Mouse (Mus musculus) midbrain, embryonic 11.5 days (tissue): ENCODE data around the gene Kitl. TPM values are rescaled to one million over a fixed set of nuclear protein-coding genes. Genes with fewer than 3 reads are reported as not detected.

Source experiments
- ATAC-seq: fragments of 200-750 bp; cut with Nextera tagmentation; 2 replicates; pipeline ENCODE4 v1.8.0; 2017; ENCODE audit warnings: moderate TSS enrichment, moderate library complexity; ENCODE audit not compliant: low FRiP score
- DNase-seq: peaks from one replicate; pipeline ENCODE4 v3.0.0; 2015; ENCODE audit warnings: low spot score; ENCODE audit errors: missing footprints
- H3K27ac ChIP-seq: fragments of 300-500 bp; sonication (generic); 2 replicates; pipeline ENCODE4 v1.5.1; 2014; ENCODE audit warnings: low read depth, low read length
- H3K27me3 ChIP-seq: fragments of 300-500 bp; sonication (generic); 2 replicates; pipeline ENCODE4 v1.6.1; 2014; ENCODE audit warnings: mild to moderate bottlenecking, low read length, moderate library complexity, mixed read lengths; ENCODE audit not compliant: control insufficient read depth, insufficient read depth
- H3K36me3 ChIP-seq: fragments of 300-500 bp; sonication (generic); 2 replicates; pipeline ENCODE4 v1.6.1; 2014; ENCODE audit warnings: mild to moderate bottlenecking, low read length, moderate library complexity, mixed read lengths; ENCODE audit not compliant: control insufficient read depth, insufficient read depth
- H3K4me1 ChIP-seq: fragments of 300-500 bp; sonication (generic); 2 replicates; pipeline ENCODE4 v1.6.1; 2014; ENCODE audit warnings: low read length; ENCODE audit not compliant: control insufficient read depth, insufficient read depth
- H3K4me2 ChIP-seq: fragments of 300-500 bp; sonication (generic); 2 replicates; pipeline ENCODE4 v1.6.1; 2014; ENCODE audit warnings: mild to moderate bottlenecking, moderate library complexity
- H3K4me3 ChIP-seq: fragments of 300-500 bp; sonication (generic); 2 replicates; pipeline ENCODE4 v1.5.1; 2014; ENCODE audit warnings: low read depth, low read length
- H3K9ac ChIP-seq: fragments of 300-500 bp; sonication (generic); 2 replicates; pipeline ENCODE4 v1.6.1; 2014; ENCODE audit warnings: low read length
- H3K9me3 ChIP-seq: fragments of 300-500 bp; sonication (generic); 2 replicates; pipeline ENCODE4 v1.6.1; 2016; ENCODE audit warnings: low read length; ENCODE audit not compliant: control insufficient read depth
- WGBS: fragments of 180-500 bp; shearing (Covaris S2); extraction: QIAGEN DNeasy Blood & Tissue Kit; methylation state at CpG from one replicate; pipeline ENCODE4 v1.1.7; 2014; 5-methylcytosine and 5-hydroxymethylcytosine counted together
- polyA plus RNA-seq: library from polyadenylated mRNA; unstranded; fragments of >200 nt; fragmentation: Nextera tagmentation; extraction: Ambion mirVana; gene quantifications from 2 replicates; pipeline ENCODE4 v1.2.1, GENCODE M21; 2014

Gene Kitl
- polyA plus RNA-seq, result 12.8 and 13.7 TPM in 2 replicates

- Histone ChIP-seq H3K27me3 (peaks cover 82% of the 10 kb centered on the region), H3K9me3 (no peaks in the 10 kb centered on the region), H3K4me1 (peaks cover 5% of the 10 kb centered on the region), H3K36me3 (no peaks in the 10 kb centered on the region), H3K4me2 (peak within 1 kb of the TSS; percentile 98), H3K9ac (peak within 1 kb of the TSS; percentile 53), H3K4me3 (peak within 1 kb of the TSS; percentile 55), H3K27ac (no peak within 1 kb of the TSS; the same call in 1 of the 2 replicates)
- WGBS, result under 1% methylated on average over 69 of the region's 70 CpGs
- ATAC-seq, result peak; percentile 88
- peak; percentile 97 for DNase-seq
Measured at GRCm38 (mm10) chr10:100015370-100016325, at the start of gene Kitl. TSS of gene Kitl (plus strand) at chr10:100015630.

- H3K36me3 ChIP-seq, result no peaks in the 10 kb centered on the region
- H3K4me1 ChIP-seq, result no peaks in the 10 kb centered on the region
- H3K9ac ChIP-seq, result no peak overlapping the region
- H3K27me3 ChIP-seq, result no peaks in the 10 kb centered on the region
- DNase-seq (no peak), ATAC-seq (no peak)
- no peak overlapping the region for H3K4me2 ChIP-seq
- no peak overlapping the region for H3K4me3 ChIP-seq
- H3K9me3 ChIP-seq, result no peaks in the 10 kb centered on the region
- WGBS, result 74% methylated on average over 8 of the region's 8 CpGs
- H3K27ac ChIP-seq, result no peak overlapping the region
Measured at GRCm38 (mm10) chr10:99972866-99973265, 42.6 kb upstream of the Kitl start.

- Histone ChIP-seq H3K36me3 (no peaks in the 10 kb centered on the region), H3K4me1 (no peaks in the 10 kb centered on the region), H3K27me3 (no peaks in the 10 kb centered on the region), H3K9ac (no peak overlapping the region), H3K4me3 (no peak overlapping the region), H3K27ac (no peak overlapping the region), H3K4me2 (no peak overlapping the region), H3K9me3 (no peaks in the 10 kb centered on the region)
- ATAC-seq, result no peak
- DNase-seq, result no peak
- 80% methylated on average over 3 of the region's 3 CpGs for WGBS
Measured at GRCm38 (mm10) chr10:99980096-99980495, 35.3 kb upstream of the Kitl start.

GRCm38 (mm10) chr10:99980916-99981315, 34.5 kb upstream of the Kitl start:
- Histone ChIP-seq H3K36me3 (no peaks in the 10 kb centered on the region), H3K4me3 (no peak overlapping the region), H3K4me2 (no peak overlapping the region), H3K27ac (no peak overlapping the region), H3K4me1 (no peaks in the 10 kb centered on the region), H3K27me3 (no peaks in the 10 kb centered on the region), H3K9me3 (no peaks in the 10 kb centered on the region), H3K9ac (no peak overlapping the region)
- ATAC-seq, result no peak
- 86% methylated on average over 2 of the region's 2 CpGs for WGBS
- DNase-seq, result no peak

- no peak for DNase-seq
- H3K9me3 ChIP-seq, result no peaks in the 10 kb centered on the region
- no peak overlapping the region for H3K4me2 ChIP-seq
- H3K36me3 ChIP-seq, result no peaks in the 10 kb centered on the region
- H3K27me3 ChIP-seq, result no peaks in the 10 kb centered on the region
- no peak for ATAC-seq
- no peak overlapping the region for H3K27ac ChIP-seq
- H3K4me1 ChIP-seq, result no peaks in the 10 kb centered on the region
- 93% methylated on average over 5 of the region's 5 CpGs for WGBS
- H3K4me3 ChIP-seq, result no peak overlapping the region
- H3K9ac ChIP-seq, result no peak overlapping the region
Measured at GRCm38 (mm10) chr10:99981887-99982286, 33.5 kb upstream of the Kitl start.

- H3K4me3 ChIP-seq, result no peak overlapping the region
- no peaks in the 10 kb centered on the region for H3K36me3 ChIP-seq
- 72% methylated on average over 8 of the region's 8 CpGs for WGBS
- ATAC-seq, result no peak
- H3K9me3 ChIP-seq, result no peaks in the 10 kb centered on the region
- H3K9ac ChIP-seq, result no peak overlapping the region
- no peaks in the 10 kb centered on the region for H3K27me3 ChIP-seq
- no peaks in the 10 kb centered on the region for H3K4me1 ChIP-seq
- H3K27ac ChIP-seq, result no peak overlapping the region
- H3K4me2 ChIP-seq, result no peak overlapping the region
- DNase-seq, result no peak
Measured at GRCm38 (mm10) chr10:99986745-99987144, 28.7 kb upstream of the Kitl start.

GRCm38 (mm10) chr10:99989758-99990157, 25.7 kb upstream of the Kitl start:
- Histone ChIP-seq H3K4me2 (no peak overlapping the region), H3K4me1 (no peaks in the 10 kb centered on the region), H3K4me3 (no peak overlapping the region), H3K9me3 (no peaks in the 10 kb centered on the region), H3K27ac (no peak overlapping the region), H3K9ac (no peak overlapping the region), H3K36me3 (no peaks in the 10 kb centered on the region), H3K27me3 (no peaks in the 10 kb centered on the region)
- no peak for DNase-seq
- no peak for ATAC-seq

- no peak overlapping the region for H3K4me2 ChIP-seq
- DNase-seq (no peak), ATAC-seq (no peak)
- no peaks in the 10 kb centered on the region for H3K9me3 ChIP-seq
- no peak overlapping the region for H3K4me3 ChIP-seq
- WGBS, result 89% methylated on average over 9 of the region's 9 CpGs
- H3K4me1 ChIP-seq, result no peaks in the 10 kb centered on the region
- H3K36me3 ChIP-seq, result no peaks in the 10 kb centered on the region
- H3K9ac ChIP-seq, result no peak overlapping the region
- no peak overlapping the region for H3K27ac ChIP-seq
- no peaks in the 10 kb centered on the region for H3K27me3 ChIP-seq
Measured at GRCm38 (mm10) chr10:99992121-99992520, 23.3 kb upstream of the Kitl start.

- no peaks in the 10 kb centered on the region for H3K27me3 ChIP-seq
- WGBS, result 87% methylated on average over 4 of the region's 4 CpGs
- H3K9me3 ChIP-seq, result no peaks in the 10 kb centered on the region
- H3K4me3 ChIP-seq, result no peak overlapping the region
- DNase-seq (no peak), ATAC-seq (no peak)
- H3K9ac ChIP-seq, result no peak overlapping the region
- no peaks in the 10 kb centered on the region for H3K4me1 ChIP-seq
- no peaks in the 10 kb centered on the region for H3K36me3 ChIP-seq
- no peak overlapping the region for H3K27ac ChIP-seq
- H3K4me2 ChIP-seq, result no peak overlapping the region
Measured at GRCm38 (mm10) chr10:100001452-100001851, 14.0 kb upstream of the Kitl start.
